Mouse (Mus musculus) kidney, postnatal 0 days (tissue): ENCODE measurements around the gene Marco. TPM values are rescaled to one million over a fixed set of nuclear protein-coding genes. Genes with fewer than 3 reads are reported as not detected.

Experiments
- ATAC-seq: fragments of 200-750 bp; cut with Nextera tagmentation; replicated peaks from 2 replicates; pipeline ENCODE4 v1.8.0; 2017; ENCODE audit warnings: low read depth, moderate number of reproducible peaks, moderate TSS enrichment, moderate library complexity; ENCODE audit not compliant: low FRiP score
- DNase-seq: peaks from one replicate; pipeline ENCODE4 v3.0.0-alpha.2; 2016; ENCODE audit warnings: low spot score
- H3K27ac ChIP-seq: fragments of 300-500 bp; sonication (generic); 2 replicates; pipeline ENCODE4 v1.5.1; 2014; ENCODE audit warnings: mild to moderate bottlenecking
- H3K27me3 ChIP-seq: fragments of 300-500 bp; sonication (generic); 2 replicates; pipeline ENCODE4 v1.6.1; 2014; ENCODE audit warnings: low read length, mixed read lengths; ENCODE audit not compliant: insufficient read depth
- H3K36me3 ChIP-seq: fragments of 300-500 bp; sonication (generic); 2 replicates; pipeline ENCODE4 v1.6.1; 2014; ENCODE audit warnings: low read length, mixed read lengths; ENCODE audit not compliant: insufficient read depth
- H3K4me1 ChIP-seq: fragments of 300-500 bp; sonication (generic); replicated peaks from 2 replicates; pipeline ENCODE4 v1.6.1; 2014; ENCODE audit warnings: antibody characterized with exemption, low read length, mixed read lengths; ENCODE audit not compliant: insufficient read depth
- H3K4me2 ChIP-seq: fragments of 300-500 bp; sonication (generic); 2 replicates; pipeline ENCODE4 v1.6.1; 2014; ENCODE audit warnings: mild to moderate bottlenecking, low read length, moderate library complexity, mixed read lengths
- H3K4me3 ChIP-seq: fragments of 300-500 bp; sonication (generic); replicated peaks from 2 replicates; pipeline ENCODE4 v1.5.1; 2014; ENCODE audit warnings: low read depth, low read length
- H3K9ac ChIP-seq: fragments of 300-500 bp; sonication (generic); 2 replicates; pipeline ENCODE4 v1.6.1; 2014; ENCODE audit warnings: low read depth, low read length
- H3K9me3 ChIP-seq: fragments of 300-500 bp; sonication (generic); replicated peaks from 2 replicates; pipeline ENCODE4 v1.6.1; 2016; ENCODE audit warnings: low read length, inconsistent platforms, mixed read lengths
- CTCF ChIP-seq: IDR thresholded peaks from 2 replicates; pipeline ENCODE4 v1.5.1; 2016; ENCODE audit warnings: antibody characterized with exemption, low read depth, mild to moderate bottlenecking, moderate library complexity
- WGBS: fragments of 180-500 bp; shearing (Covaris S2); extraction: QIAGEN DNeasy Blood & Tissue Kit; methylation state at CpG from one replicate; pipeline ENCODE4 v1.1.7; 2014; 5-methylcytosine and 5-hydroxymethylcytosine counted together
- polyA plus RNA-seq: library from polyadenylated mRNA; unstranded; fragments of >200 nt; fragmentation: Nextera tagmentation; extraction: Ambion mirVana; gene quantifications from 2 replicates; pipeline ENCODE4 v1.2.1, GENCODE M21; 2015

The Marco gene
- polyA plus RNA-seq: 0.09 TPM in 1 of 2 replicates, not detected in the other

DNA sequence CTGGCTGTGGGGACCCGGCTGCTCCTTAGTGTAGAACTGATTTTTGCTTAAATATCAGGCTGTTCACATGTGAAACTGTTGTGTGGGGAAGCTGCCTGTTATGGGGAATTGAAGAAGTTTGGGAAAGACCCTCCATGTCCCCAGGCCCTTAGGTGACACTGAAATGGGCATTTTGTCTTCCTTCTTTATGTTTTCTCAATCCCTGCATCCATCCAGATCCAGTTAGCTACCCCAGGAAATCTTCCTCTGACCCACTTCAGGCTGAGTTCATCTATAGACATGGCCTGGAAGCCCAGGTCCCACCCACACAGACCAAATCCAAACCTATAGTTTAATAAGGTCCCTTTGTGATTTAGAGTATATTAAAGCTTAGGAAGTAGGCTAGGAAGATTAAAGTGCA lies at the start of gene Marco:
Marco (minus strand) TSS at position 101 of the 400 bp plus-strand sequence.
- H3K9me3 ChIP-seq: no peaks in the 10 kb centered on the region
- H3K4me3 ChIP-seq: no peak within 1 kb of the TSS
- H3K36me3 ChIP-seq: no peaks in the 10 kb centered on the region
- ATAC-seq: no peak
- H3K27ac ChIP-seq: no peak within 1 kb of the TSS
- TF ChIP-seq CTCF: no peak
- H3K4me2 ChIP-seq: no peak within 1 kb of the TSS
- no peak for DNase-seq
- H3K4me1 ChIP-seq: no peaks in the 10 kb centered on the region
- no peaks in the 10 kb centered on the region for H3K27me3 ChIP-seq
- WGBS: 53% methylated on average over 1 of the region's 1 CpGs
- no peak within 1 kb of the TSS for H3K9ac ChIP-seq

DNA sequence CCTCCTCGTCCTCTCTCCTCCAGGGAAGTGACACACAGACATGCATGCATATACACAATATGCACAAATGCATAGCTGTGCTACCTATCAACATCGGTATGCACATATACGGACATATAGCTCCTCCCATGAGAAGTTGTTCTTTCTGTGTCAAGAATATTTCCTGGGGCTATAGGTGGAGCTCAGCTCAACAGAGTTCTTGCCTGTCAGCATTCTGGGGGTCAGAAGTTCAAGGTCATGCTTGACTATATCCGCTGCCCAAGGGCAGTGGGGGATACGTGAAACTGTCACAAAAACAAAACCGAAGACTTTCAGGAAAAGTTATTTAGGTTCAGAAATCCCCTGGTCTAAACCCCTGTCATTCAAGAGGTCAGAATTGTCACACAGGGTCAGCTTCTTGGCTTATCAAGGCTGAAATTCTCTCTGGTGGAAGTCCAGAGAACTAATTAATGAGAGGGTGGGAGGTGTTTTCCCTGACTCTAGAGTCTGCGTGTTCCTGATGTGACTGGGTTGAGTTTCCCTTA lies 34.7 kb upstream of the Marco start:
- no peak overlapping the region for H3K9ac ChIP-seq
- no peak overlapping the region for H3K4me3 ChIP-seq
- no peak for ATAC-seq
- H3K36me3 ChIP-seq: no peaks in the 10 kb centered on the region
- H3K9me3 ChIP-seq: no peaks in the 10 kb centered on the region
- WGBS: 48% methylated on average over 7 of the region's 7 CpGs
- no peak overlapping the region for H3K27ac ChIP-seq
- no peaks in the 10 kb centered on the region for H3K4me1 ChIP-seq
- H3K4me2 ChIP-seq: no peak overlapping the region
- DNase-seq: no peak
- TF ChIP-seq CTCF: no peak
- H3K27me3 ChIP-seq: no peaks in the 10 kb centered on the region

GRCm38 (mm10) chr1:120536998-120537397 lies 32.2 kb upstream of the Marco start:
- Histone ChIP-seq H3K4me1 (no peaks in the 10 kb centered on the region), H3K9me3 (no peaks in the 10 kb centered on the region), H3K36me3 (no peaks in the 10 kb centered on the region), H3K9ac (no peak overlapping the region), H3K27me3 (no peaks in the 10 kb centered on the region), H3K4me3 (no peak overlapping the region), H3K4me2 (no peak overlapping the region), H3K27ac (no peak overlapping the region)
- TF ChIP-seq CTCF: no peak
- WGBS: 79% methylated on average over 1 of the region's 1 CpGs
- DNase-seq (no peak), ATAC-seq (no peak)

GRCm38 (mm10) chr1:120535919-120536318 lies 31.1 kb upstream of the Marco start:
- H3K9ac ChIP-seq: no peak overlapping the region
- no peak overlapping the region for H3K4me2 ChIP-seq
- H3K4me3 ChIP-seq: no peak overlapping the region
- no peak for TF ChIP-seq CTCF
- H3K27me3 ChIP-seq: no peaks in the 10 kb centered on the region
- no peaks in the 10 kb centered on the region for H3K9me3 ChIP-seq
- no peaks in the 10 kb centered on the region for H3K4me1 ChIP-seq
- no peak for DNase-seq
- no peaks in the 10 kb centered on the region for H3K36me3 ChIP-seq
- no peak overlapping the region for H3K27ac ChIP-seq
- 79% methylated on average over 1 of the region's 1 CpGs for WGBS
- ATAC-seq: no peak

GRCm38 (mm10) chr1:120532321-120532916 lies 27.6 kb upstream of the Marco start:
- H3K4me3 ChIP-seq: no peak overlapping the region
- no peak for ATAC-seq
- H3K4me2 ChIP-seq: no peak overlapping the region
- H3K36me3 ChIP-seq: no peaks in the 10 kb centered on the region
- no peak overlapping the region for H3K27ac ChIP-seq
- no peaks in the 10 kb centered on the region for H3K27me3 ChIP-seq
- no peaks in the 10 kb centered on the region for H3K4me1 ChIP-seq
- no peaks in the 10 kb centered on the region for H3K9me3 ChIP-seq
- no peak overlapping the region for H3K9ac ChIP-seq
- DNase-seq: no peak
- WGBS: 74% methylated on average over 6 of the region's 6 CpGs
- TF ChIP-seq CTCF: no peak

DNA sequence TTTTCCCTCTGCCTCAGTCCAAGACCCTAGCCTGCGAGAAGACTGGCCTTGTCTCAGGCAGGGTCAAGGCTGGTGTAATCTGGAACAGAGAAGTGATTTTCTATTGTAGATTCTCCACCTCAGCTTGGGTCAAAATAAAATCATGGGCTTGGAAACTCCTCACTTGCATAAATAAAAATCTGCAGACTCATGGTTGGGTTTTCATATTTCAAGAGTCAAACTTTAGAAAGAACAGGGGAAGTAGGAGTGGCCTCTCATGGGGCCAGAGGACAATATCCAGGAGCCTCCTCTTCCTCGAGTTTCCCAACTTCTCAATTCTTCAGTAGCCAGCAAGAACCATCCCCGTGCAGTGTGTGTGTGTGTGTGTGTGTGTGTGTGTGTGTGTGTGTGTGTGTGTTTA lies 26.9 kb upstream of the Marco start:
- Histone ChIP-seq H3K4me3 (no peak overlapping the region), H3K9ac (no peak overlapping the region), H3K27me3 (no peaks in the 10 kb centered on the region), H3K4me2 (no peak overlapping the region), H3K9me3 (no peaks in the 10 kb centered on the region), H3K36me3 (no peaks in the 10 kb centered on the region), H3K4me1 (no peaks in the 10 kb centered on the region), H3K27ac (no peak overlapping the region)
- no peak for TF ChIP-seq CTCF
- DNase-seq (no peak), ATAC-seq (no peak)
- WGBS: 65% methylated on average over 3 of the region's 3 CpGs

GRCm38 (mm10) chr1:120529881-120530280 lies 25.1 kb upstream of the Marco start:
- ATAC-seq (no peak), DNase-seq (no peak)
- Histone ChIP-seq H3K9ac (no peak overlapping the region), H3K9me3 (no peaks in the 10 kb centered on the region), H3K27ac (no peak overlapping the region), H3K36me3 (no peaks in the 10 kb centered on the region), H3K27me3 (no peaks in the 10 kb centered on the region), H3K4me3 (no peak overlapping the region), H3K4me1 (no peaks in the 10 kb centered on the region), H3K4me2 (no peak overlapping the region)
- WGBS: 70% methylated on average over 2 of the region's 2 CpGs
- no peak for TF ChIP-seq CTCF
